Mouse (Mus musculus) cortical plate, adult 2 months (tissue): ENCODE results near the gene Ewsr1. TPM values are rescaled to one million over a fixed set of nuclear protein-coding genes. Genes with fewer than 3 reads are reported as not detected.

ENCODE experiments used
- H3K27ac ChIP-seq: fragments of 200-500 bp; 2 replicates; pipeline ENCODE4 v1.5.1; 2012; ENCODE audit warnings: low read length, control low read depth, inconsistent platforms; ENCODE audit not compliant: insufficient read depth
- H3K4me1 ChIP-seq: fragments of 200-500 bp; 2 replicates; pipeline ENCODE4 v1.6.1; 2011; ENCODE audit warnings: low read length; ENCODE audit not compliant: control insufficient read depth, insufficient read depth
- H3K4me3 ChIP-seq: fragments of 200-500 bp; 2 replicates; pipeline ENCODE4 v1.5.1; 2011; ENCODE audit warnings: mild to moderate bottlenecking, low read length, control low read depth; ENCODE audit not compliant: insufficient read depth
- CTCF ChIP-seq: fragments of 200-500 bp; IDR thresholded peaks from 2 replicates; pipeline ENCODE4 v1.5.1; 2011; ENCODE audit warnings: mild to moderate bottlenecking, control low read depth, low read length; ENCODE audit not compliant: insufficient read depth; ENCODE audit errors: extremely low read depth
- POLR2A ChIP-seq: fragments of 200-500 bp; IDR thresholded peaks from 2 replicates; pipeline ENCODE4 v1.6.1; 2011; ENCODE audit warnings: mild to moderate bottlenecking, low read length, control low read depth; ENCODE audit not compliant: insufficient read depth; ENCODE audit errors: extremely low read depth
- polyA plus RNA-seq: library from polyadenylated mRNA; depleted of rRNA; stranded (reverse); fragments of >200 nt; gene quantifications from 2 replicates; pipeline ENCODE4 v1.2.3, GENCODE M21; 2012; rRNA removed

Ewsr1 gene
- polyA plus RNA-seq, 1 experiment, result 345 TPM

DNA sequence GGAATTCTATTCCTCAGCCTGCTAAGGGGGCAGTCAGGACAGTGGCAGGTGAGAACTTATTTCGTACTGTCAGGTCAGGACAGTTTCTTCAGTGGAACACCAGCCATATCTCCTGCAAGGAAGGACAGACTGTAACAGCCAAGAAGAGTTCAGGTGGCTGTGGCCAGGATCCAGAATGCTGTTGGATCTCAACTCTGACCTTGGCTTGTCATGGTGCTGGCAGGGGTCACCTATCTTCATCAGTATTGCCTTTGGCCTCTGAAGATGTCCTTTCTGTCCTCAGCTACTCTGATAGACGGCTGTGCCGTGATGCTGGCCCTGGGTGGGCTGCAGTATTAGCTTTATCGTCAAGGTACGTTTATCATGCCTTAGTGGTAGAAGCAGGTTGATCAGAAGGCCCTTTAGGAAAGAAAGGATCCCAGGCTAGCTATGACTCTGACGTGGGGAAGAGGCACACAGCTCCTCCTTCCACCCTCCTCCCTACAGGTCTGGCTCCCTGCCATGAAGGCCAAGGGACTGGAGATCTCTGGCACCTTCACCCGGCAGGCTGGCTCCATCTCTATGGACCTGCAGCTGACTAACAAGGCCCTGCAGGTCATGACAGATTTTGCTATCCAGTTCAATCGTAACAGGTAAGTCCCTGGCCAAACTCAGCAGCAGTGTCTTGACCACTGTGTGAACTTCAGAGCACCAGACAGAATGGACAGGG is 61.8 kb downstream of the Ewsr1 start:
- H3K4me1 ChIP-seq, result peaks cover 4% of the 10 kb centered on the region; the same call in 1 of the 2 replicates
- H3K27ac ChIP-seq, result no peak overlapping the region
- TF ChIP-seq POLR2A (no peak), CTCF (no peak)
- H3K4me3 ChIP-seq, result no peak overlapping the region

GRCm38 (mm10) chr11:5035421-5035820 is 63.6 kb downstream of the Ewsr1 start:
- Histone ChIP-seq H3K4me3 (no peak overlapping the region), H3K4me1 (peaks cover 2% of the 10 kb centered on the region; the same call in 1 of the 2 replicates), H3K27ac (no peak overlapping the region)
- TF ChIP-seq CTCF (no peak), POLR2A (no peak)

DNA sequence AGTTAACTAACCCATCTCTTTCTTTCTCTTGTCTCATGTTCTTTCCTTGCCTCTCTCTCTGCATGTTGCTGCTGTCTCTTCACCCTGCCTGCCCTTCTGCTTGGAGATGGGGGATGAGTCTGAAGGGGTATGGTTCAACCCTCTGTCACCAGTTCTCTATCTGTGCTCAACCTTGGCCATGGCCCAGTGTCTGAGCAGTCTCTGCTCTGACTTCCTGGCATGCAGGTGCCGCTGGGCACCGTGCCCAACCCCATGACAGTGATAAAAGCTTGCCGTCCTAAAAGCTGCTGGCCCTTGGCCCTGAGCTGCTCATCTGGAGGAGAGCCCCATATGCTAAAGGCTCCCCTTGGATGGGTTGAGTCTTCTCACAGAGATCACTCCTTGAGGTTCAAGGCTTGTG is 65.9 kb downstream of the Ewsr1 start:
- Histone ChIP-seq H3K4me3 (no peak overlapping the region), H3K4me1 (peaks cover 2% of the 10 kb centered on the region; the same call in 1 of the 2 replicates), H3K27ac (no peak overlapping the region)
- TF ChIP-seq CTCF (no peak), POLR2A (no peak)

GRCm38 (mm10) chr11:5032706-5033105 is 66.4 kb downstream of the Ewsr1 start:
- Histone ChIP-seq H3K27ac (no peak overlapping the region), H3K4me3 (no peak overlapping the region), H3K4me1 (peaks cover 5% of the 10 kb centered on the region)
- TF ChIP-seq CTCF, result no peak
- TF ChIP-seq POLR2A, result no peak

- TF ChIP-seq CTCF (no peak), POLR2A (no peak)
- H3K27ac ChIP-seq, result no peak overlapping the region
- no peak overlapping the region for H3K4me3 ChIP-seq
- peaks cover 3% of the 10 kb centered on the region for H3K4me1 ChIP-seq
These were observed 70.8 kb downstream of the Ewsr1 start for GRCm38 (mm10) chr11:5028228-5028627.

DNA sequence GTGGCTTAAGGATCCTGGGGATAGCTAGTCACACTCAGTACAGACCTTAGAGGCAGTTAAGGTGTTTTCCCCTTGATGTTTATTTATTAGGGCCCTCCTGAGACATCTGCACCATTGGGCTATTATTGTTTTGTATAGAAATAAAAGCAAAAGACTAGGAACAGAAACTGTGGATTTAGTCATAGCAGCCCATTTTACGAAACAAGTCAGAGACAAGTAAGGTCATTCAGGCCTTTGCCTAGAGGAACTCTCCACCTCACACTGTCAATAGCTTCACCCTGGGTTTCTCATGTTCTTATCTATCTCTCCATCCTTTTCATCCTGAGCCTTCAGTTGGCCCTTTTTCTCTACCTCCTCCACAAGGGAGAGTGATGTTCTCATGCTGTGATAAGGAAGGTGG is 74.0 kb downstream of the Ewsr1 start:
- Histone ChIP-seq H3K4me3 (no peak overlapping the region), H3K4me1 (peaks cover 3% of the 10 kb centered on the region), H3K27ac (no peak overlapping the region)
- TF ChIP-seq CTCF (no peak), POLR2A (no peak)

Other genes starting within 250 kb of the Ewsr1 start
- gene Nf2, start 249.7 kb downstream of the Ewsr1 start, polyA plus RNA-seq, result 60.5 and 65.6 TPM in 2 replicates
- gene Nipsnap1, start 225.3 kb downstream of the Ewsr1 start, polyA plus RNA-seq, result 77.7 and 84.0 TPM in 2 replicates
- gene Thoc5, start 203.9 kb downstream of the Ewsr1 start, polyA plus RNA-seq, result 46.4 and 48.1 TPM in 2 replicates
- gene Nefh, start 151.2 kb downstream of the Ewsr1 start, polyA plus RNA-seq, result 33.5 and 35.3 TPM in 2 replicates
- 162 and 169 TPM in 2 replicates for gene Ap1b1, start 112.4 kb downstream of the Ewsr1 start, polyA plus RNA-seq
- gene Rasl10a, start 41.1 kb downstream of the Ewsr1 start, polyA plus RNA-seq, result 83.2 and 86.6 TPM in 2 replicates
- 91.6 and 98.8 TPM in 2 replicates for gene Gas2l1, start 33.9 kb downstream of the Ewsr1 start, polyA plus RNA-seq
- 32.3 and 34.4 TPM in 2 replicates for gene Rhbdd3, start 340 bp downstream of the Ewsr1 start, polyA plus RNA-seq
- gene Emid1, start 53.0 kb upstream of the Ewsr1 start, polyA plus RNA-seq, result 8.1 and 9.9 TPM in 2 replicates
- gene Kremen1, start 162.3 kb upstream of the Ewsr1 start, polyA plus RNA-seq, result 10.4 and 10.6 TPM in 2 replicates